Mouse (Mus musculus) heart, embryonic 14.5 days (tissue): ENCODE data around the gene Abcb11. TPM values are rescaled to one million over a fixed set of nuclear protein-coding genes. Genes with fewer than 3 reads are reported as not detected.

ENCODE experiments used
- ATAC-seq: fragments of 200-750 bp; cut with Nextera tagmentation; 2 replicates; pipeline ENCODE4 v1.8.0; 2017; ENCODE audit warnings: low read depth, moderate TSS enrichment; ENCODE audit not compliant: insufficient number of reproducible peaks, insufficient read depth, low FRiP score
- H3K27ac ChIP-seq, 2 experiments: fragments of 200-500 bp in 1 of 2; fragments of 300-500 bp in 1 of 2; sonication (generic) in 1 of 2; replicated peaks in 1 of 2; 2 replicates each; pipeline ENCODE4 v1.5.1; 2012 to 2014; ENCODE audit warnings: low read depth in 2 of 2, low read length in 2 of 2, control low read depth in 1 of 2, mild to moderate bottlenecking in 1 of 2, mixed read lengths in 1 of 2; ENCODE audit not compliant: control insufficient read depth in 1 of 2, insufficient read depth in 1 of 2
- H3K27me3 ChIP-seq: fragments of 300-500 bp; sonication (generic); 2 replicates; pipeline ENCODE4 v1.6.1; 2014; ENCODE audit warnings: mild to moderate bottlenecking, low read length, control low read depth; ENCODE audit not compliant: control insufficient read depth, insufficient read depth
- H3K36me3 ChIP-seq: fragments of 300-500 bp; sonication (generic); 2 replicates; pipeline ENCODE4 v1.6.1; 2014; ENCODE audit warnings: mild to moderate bottlenecking, control low read depth, low read length, mixed read lengths; ENCODE audit not compliant: control insufficient read depth, insufficient read depth
- H3K4me1 ChIP-seq, 2 experiments: fragments of 200-500 bp in 1 of 2; fragments of 300-500 bp in 1 of 2; sonication (generic) in 1 of 2; 2 replicates each; pipeline ENCODE4 v1.6.1; 2012 to 2014; ENCODE audit warnings: low read length in 2 of 2, control low read depth in 1 of 2, mixed read lengths in 1 of 2; ENCODE audit not compliant: control insufficient read depth in 2 of 2, insufficient read depth in 2 of 2
- H3K4me2 ChIP-seq: fragments of 300-500 bp; sonication (generic); 2 replicates; pipeline ENCODE4 v1.6.1; 2014; ENCODE audit warnings: mild to moderate bottlenecking, low read length
- H3K4me3 ChIP-seq, 2 experiments: fragments of 200-500 bp in 1 of 2; fragments of 300-500 bp in 1 of 2; sonication (generic) in 1 of 2; 2 replicates each; pipeline ENCODE4 v1.5.1; 2012 to 2014; ENCODE audit warnings: low read length in 2 of 2, mild to moderate bottlenecking in 2 of 2, control low read depth in 1 of 2, low read depth in 1 of 2, moderate library complexity in 1 of 2; ENCODE audit not compliant: control insufficient read depth in 1 of 2, insufficient read depth in 1 of 2
- H3K9ac ChIP-seq: fragments of 300-500 bp; sonication (generic); 2 replicates; pipeline ENCODE4 v1.6.1; 2014; ENCODE audit warnings: mild to moderate bottlenecking, low read length
- H3K9me3 ChIP-seq: fragments of 300-500 bp; sonication (generic); 2 replicates; pipeline ENCODE4 v1.6.1; 2016; ENCODE audit warnings: low read length, control low read depth; ENCODE audit not compliant: control insufficient read depth
- WGBS: fragments of 180-500 bp; shearing (Covaris S2); extraction: QIAGEN DNeasy Blood & Tissue Kit; methylation state at CpG from one replicate; pipeline ENCODE4 v1.1.7; 2014; 5-methylcytosine and 5-hydroxymethylcytosine counted together
- polyA plus RNA-seq: library from polyadenylated mRNA; unstranded; fragments of >200 nt; fragmentation: Nextera tagmentation; extraction: Ambion mirVana; gene quantifications from 2 replicates; pipeline ENCODE4 v1.2.1, GENCODE M21; 2014

The Abcb11 gene
- polyA plus RNA-seq, result not detected in 2 replicates

DNA sequence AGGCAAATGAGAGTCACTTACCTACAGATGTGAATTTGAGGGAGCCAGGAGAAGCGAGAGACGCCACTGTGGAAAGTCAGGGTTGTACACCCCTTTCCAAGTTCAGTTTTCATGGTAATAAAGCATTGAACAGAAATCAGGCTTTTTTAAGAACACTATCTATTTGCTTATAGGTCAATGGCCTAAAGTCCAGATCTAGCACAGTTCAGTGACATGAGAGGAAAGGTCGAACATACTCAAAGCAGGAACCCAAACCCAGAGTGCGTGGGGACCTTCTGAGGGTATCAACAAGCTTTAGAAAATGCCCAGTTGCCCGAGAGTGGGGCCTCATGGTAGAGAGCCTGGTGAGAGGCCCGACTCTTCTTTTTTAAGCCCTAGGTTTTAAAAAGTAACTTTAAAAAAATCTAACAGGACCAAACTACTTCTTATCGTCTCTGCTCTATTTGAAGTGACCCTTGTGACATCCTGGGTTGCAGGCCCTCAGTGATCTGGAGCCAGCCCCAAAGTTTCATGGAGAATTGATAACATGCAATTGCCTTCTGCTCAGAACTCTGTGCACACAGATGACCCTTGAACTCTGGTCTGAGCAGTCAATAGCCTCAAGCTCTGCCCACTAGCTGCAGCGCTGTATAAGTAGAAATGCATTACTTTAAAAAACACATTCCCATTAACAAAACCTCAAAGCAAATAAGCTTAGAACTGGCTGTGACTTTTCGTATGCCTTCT, at the start of gene Abcb11:
Gene Abcb11 (minus strand): TSS at position 121 of the 726 bp plus-strand sequence.
- H3K36me3 ChIP-seq, result no peaks in the 10 kb centered on the region
- H3K4me2 ChIP-seq, result no peak within 1 kb of the TSS
- no peaks in the 10 kb centered on the region for H3K4me1 ChIP-seq
- H3K9me3 ChIP-seq, result no peaks in the 10 kb centered on the region
- H3K27me3 ChIP-seq, result no peaks in the 10 kb centered on the region
- no peak within 1 kb of the TSS for H3K4me3 ChIP-seq
- no peak for ATAC-seq
- WGBS, result 79% methylated on average over 9 of the region's 9 CpGs
- H3K27ac ChIP-seq, result no peak within 1 kb of the TSS
- no peak within 1 kb of the TSS for H3K9ac ChIP-seq

DNA sequence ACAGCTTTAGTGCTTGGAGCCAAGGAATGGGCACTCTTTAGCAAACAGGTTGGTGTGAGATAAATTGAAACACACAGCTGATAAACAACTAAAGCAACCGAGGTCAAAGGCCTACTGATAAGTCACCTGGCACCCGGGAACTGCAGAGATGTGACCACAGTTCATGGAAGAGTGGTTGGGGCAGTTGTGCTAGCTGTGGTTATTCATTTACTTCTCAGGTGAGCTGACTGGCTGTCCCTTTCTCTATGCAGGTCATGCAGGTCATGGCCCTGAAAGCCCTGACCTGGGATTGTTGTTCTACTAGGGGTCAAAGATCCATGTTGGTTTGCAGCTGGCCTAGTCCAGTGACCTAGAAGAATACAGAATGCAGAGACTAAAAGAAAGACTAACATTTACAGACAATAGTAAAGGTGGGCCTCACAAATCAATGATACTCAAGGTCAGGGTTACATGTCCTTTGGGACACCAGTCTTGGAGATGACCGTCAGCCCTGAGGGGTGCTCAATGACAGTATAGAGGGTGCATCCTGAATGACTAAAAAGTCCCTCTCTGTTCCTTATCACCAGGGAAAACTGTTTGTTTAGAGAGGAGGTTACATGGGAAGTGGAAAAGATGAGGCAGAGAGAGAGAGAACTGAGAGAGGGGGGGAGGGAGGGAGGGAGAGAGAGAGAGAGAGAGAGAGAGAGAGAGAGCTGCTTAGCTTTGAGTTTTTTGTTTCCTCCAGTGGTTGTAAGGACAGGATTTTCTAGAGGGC, 43.9 kb upstream of the Abcb11 start:
- Histone ChIP-seq H3K27ac (no peak overlapping the region), H3K27me3 (no peaks in the 10 kb centered on the region), H3K4me3 (no peak overlapping the region), H3K4me2 (no peak overlapping the region), H3K9me3 (no peaks in the 10 kb centered on the region), H3K9ac (no peak overlapping the region), H3K4me1 (no peaks in the 10 kb centered on the region), H3K36me3 (no peaks in the 10 kb centered on the region)
- WGBS, result 54% methylated on average over 3 of the region's 3 CpGs
- no peak for ATAC-seq

DNA sequence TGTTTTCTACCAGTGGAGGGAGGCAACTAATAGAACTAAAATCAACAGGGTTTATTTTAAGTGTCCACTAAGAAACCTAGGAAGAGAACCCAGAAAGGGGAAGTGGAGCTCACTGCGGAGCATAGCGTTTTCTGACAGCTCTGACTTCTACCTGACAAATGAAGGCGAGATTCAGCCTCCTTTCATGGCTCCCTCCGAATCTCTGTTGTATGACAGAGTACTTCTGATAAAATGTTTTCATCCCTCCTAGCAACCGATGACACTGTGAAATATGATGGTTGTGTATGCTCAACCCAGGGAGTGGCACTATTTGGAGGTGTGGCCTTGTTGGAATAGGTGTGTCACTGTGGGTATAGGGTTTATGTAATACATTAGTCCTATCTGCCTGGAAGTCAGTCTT, 40.4 kb upstream of the Abcb11 start:
- Histone ChIP-seq H3K27ac (no peak overlapping the region), H3K9me3 (no peaks in the 10 kb centered on the region), H3K9ac (no peak overlapping the region), H3K27me3 (no peaks in the 10 kb centered on the region), H3K4me3 (no peak overlapping the region), H3K4me2 (no peak overlapping the region), H3K4me1 (no peaks in the 10 kb centered on the region; a peak in 1 of 4 replicates), H3K36me3 (no peaks in the 10 kb centered on the region)
- WGBS, result 83% methylated on average over 5 of the region's 5 CpGs
- ATAC-seq, result no peak

DNA sequence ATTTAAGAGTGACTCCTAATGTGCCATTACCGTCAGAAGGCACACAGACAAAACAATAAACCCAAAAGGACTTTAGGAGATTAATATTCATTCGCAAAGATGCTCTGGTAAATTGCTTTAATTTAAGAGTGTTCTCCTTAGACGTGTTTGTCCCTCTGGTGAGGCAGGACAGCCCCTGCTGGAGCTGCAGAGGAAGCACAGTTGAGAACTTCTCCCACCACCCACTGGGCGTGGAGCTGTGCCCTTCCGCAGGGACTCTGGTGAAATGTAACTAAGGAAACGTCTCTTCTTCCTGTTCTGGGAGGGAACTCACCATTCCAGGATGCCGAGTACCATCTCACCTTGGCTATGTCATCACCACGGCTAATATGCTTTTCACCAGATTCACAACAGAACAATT, 39.3 kb upstream of the Abcb11 start:
- H3K27ac ChIP-seq, result no peak overlapping the region
- no peak for ATAC-seq
- H3K27me3 ChIP-seq, result no peaks in the 10 kb centered on the region
- no peak overlapping the region for H3K4me2 ChIP-seq
- no peak overlapping the region for H3K9ac ChIP-seq
- 39% methylated on average over 8 of the region's 8 CpGs for WGBS
- H3K4me1 ChIP-seq, result no peaks in the 10 kb centered on the region; a peak in 1 of 4 replicates
- H3K36me3 ChIP-seq, result no peaks in the 10 kb centered on the region
- no peaks in the 10 kb centered on the region for H3K9me3 ChIP-seq
- H3K4me3 ChIP-seq, result no peak overlapping the region

DNA sequence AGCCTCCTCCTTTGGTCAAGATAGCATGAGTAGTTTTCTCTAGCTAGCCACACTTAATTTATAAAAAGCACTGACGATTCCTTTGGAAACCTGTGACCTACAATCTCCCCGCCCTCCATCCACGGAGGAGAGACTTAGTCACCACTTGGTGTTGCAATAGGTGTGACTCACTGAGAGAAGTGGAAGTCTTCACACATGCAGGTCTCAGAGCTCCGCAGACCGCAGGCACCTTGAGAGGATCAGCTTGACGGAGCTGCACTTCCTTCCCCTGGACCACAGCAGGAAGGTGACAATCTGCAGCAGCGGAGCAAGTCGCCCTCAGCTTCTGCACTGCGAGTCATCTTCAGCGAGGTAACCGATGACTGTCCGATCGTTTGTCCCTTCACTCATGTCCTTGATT, 37.9 kb upstream of the Abcb11 start, which contains the start of gene Dhrs9:
Gene Dhrs9 (plus strand): TSS at position 165 of the 400 bp plus-strand sequence.
- H3K27me3 ChIP-seq, result no peaks in the 10 kb centered on the region
- H3K27ac ChIP-seq, result no peak within 1 kb of the TSS
- H3K9me3 ChIP-seq, result no peaks in the 10 kb centered on the region
- H3K36me3 ChIP-seq, result no peaks in the 10 kb centered on the region
- no peaks in the 10 kb centered on the region; a peak in 1 of 4 replicates for H3K4me1 ChIP-seq
- no peak within 1 kb of the TSS for H3K4me3 ChIP-seq
- no peak within 1 kb of the TSS for H3K4me2 ChIP-seq
- ATAC-seq, result no peak
- no peak within 1 kb of the TSS for H3K9ac ChIP-seq
- WGBS, result 38% methylated on average over 13 of the region's 13 CpGs

DNA sequence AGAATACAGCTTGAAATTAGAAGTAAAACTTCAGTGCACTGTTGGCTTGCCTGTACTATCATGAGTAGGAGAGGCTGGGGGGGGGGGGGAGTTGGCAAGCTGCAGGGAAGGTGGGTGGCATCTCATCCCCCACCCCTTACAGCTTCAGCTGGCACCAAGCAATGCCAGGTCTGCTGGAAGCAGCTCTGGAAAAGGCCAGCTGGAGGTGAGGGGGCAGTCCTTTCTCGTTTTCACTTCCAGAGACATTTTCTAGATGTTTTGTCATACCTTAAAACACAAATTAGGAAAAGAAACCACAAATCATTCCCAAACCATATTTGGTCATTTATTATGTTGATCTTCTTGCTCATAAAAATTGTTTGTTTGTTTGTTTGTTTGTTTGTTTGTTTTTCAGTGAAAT, 37.4 kb upstream of the Abcb11 start:
- Histone ChIP-seq H3K36me3 (no peaks in the 10 kb centered on the region), H3K27me3 (no peaks in the 10 kb centered on the region), H3K4me1 (no peaks in the 10 kb centered on the region; a peak in 1 of 4 replicates), H3K9ac (no peak overlapping the region), H3K4me3 (no peak overlapping the region), H3K9me3 (no peaks in the 10 kb centered on the region), H3K27ac (no peak overlapping the region), H3K4me2 (no peak overlapping the region)
- no peak for ATAC-seq
- WGBS, result 50% methylated on average over 1 of the region's 1 CpGs

DNA sequence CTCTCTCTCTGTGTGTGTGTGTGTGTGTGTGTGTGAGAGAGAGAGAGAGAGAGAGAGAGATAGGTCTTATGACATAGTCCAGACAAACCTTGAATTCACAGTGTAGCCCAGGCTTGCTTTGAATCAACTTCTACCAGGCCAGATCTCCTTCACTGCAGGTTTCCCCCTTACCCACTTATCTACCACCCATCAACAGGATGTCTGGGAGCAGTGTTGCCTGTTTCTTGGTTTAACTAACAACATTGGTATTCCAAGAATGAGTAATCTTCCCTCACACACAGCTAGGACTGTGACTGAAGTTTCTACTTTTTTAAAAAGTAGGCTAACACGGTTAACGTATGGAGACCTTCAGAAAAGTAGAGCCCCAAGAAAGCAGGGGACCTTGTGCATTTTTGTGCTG, 34.4 kb upstream of the Abcb11 start:
- WGBS, result 56% methylated on average over 2 of the region's 2 CpGs
- no peaks in the 10 kb centered on the region for H3K9me3 ChIP-seq
- no peak overlapping the region for H3K4me2 ChIP-seq

More for the DNA sequence above, 34.4 kb upstream of the Abcb11 start:
- Histone ChIP-seq H3K27ac (no peak overlapping the region), H3K9ac (no peak overlapping the region), H3K4me1 (no peaks in the 10 kb centered on the region; a peak in 1 of 4 replicates), H3K4me3 (no peak overlapping the region), H3K36me3 (no peaks in the 10 kb centered on the region), H3K27me3 (no peaks in the 10 kb centered on the region)
- no peak for ATAC-seq
